Mouse (Mus musculus) liver, embryonic 14.5 days (tissue): ENCODE data around the gene Sez6l.

Experiments
- CTCF ChIP-seq: IDR thresholded peaks from 2 replicates; pipeline ENCODE4 v1.5.1; 2016; ENCODE audit warnings: antibody characterized with exemption, low read depth, control low read depth
- EP300 ChIP-seq: IDR thresholded peaks from 2 replicates; pipeline ENCODE4 v1.6.1; 2016; ENCODE audit warnings: antibody characterized with exemption, low read depth

DNA sequence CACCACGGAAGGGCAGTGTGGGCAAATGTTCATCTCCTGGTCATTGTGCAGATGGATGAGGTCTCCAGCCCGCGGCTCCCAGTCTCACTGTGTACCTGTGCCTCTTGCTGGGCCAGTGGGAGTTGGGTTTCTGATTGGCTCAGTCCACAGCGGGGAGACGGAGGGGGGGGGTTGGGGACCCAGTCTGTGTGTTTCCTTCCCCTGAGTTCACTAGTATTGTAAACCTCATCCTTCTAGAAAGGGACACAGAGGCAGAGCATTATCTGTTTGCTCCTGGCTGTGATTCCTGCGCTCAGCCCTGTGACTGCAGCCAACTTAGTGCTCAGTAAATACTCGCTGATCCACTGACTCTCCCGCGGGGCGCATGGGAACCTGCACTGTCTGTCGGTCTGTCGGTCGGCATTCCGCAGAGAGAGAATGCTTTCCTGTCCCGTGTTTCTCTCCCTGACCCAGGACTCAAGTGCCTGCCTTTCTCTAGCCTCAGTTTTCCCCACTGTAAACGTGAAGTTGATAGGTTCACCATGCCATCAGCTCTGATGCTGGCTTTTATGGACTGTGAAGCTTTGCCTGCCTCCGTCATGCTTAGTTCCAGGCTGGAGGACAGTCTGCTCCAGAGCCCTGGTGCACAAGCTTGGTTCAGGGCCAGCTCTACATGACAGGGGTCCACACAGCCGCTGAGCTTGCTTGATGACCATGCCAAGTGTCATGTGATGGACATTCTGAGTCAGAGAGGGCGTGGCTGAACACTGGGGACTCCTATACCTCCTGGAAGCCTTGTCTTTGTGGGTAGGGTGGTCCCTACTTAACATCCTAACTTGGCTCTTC is 55.1 kb downstream of the Sez6l start:
- no peak for TF ChIP-seq CTCF
- TF ChIP-seq EP300: no peak
